Mouse (Mus musculus) stomach, embryonic 15.5 days (tissue): Measurements from ENCODE around the gene Zfp366. TPM values are rescaled to one million over a fixed set of nuclear protein-coding genes. Genes with fewer than 3 reads are reported as not detected.

Experiments used
- ATAC-seq: fragments of 200-750 bp; cut with Nextera tagmentation; 2 replicates; pipeline ENCODE4 v1.8.0; 2017; ENCODE audit warnings: low read depth, moderate number of reproducible peaks, moderate TSS enrichment; ENCODE audit not compliant: insufficient read depth, low FRiP score
- H3K27ac ChIP-seq: fragments of 300-500 bp; sonication (generic); 2 replicates; pipeline ENCODE4 v1.5.1; 2015; ENCODE audit warnings: mild to moderate bottlenecking, inconsistent platforms
- H3K27me3 ChIP-seq: fragments of 300-500 bp; sonication (generic); replicated peaks from 2 replicates; pipeline ENCODE4 v1.6.1; 2015; ENCODE audit warnings: inconsistent platforms
- H3K36me3 ChIP-seq: fragments of 300-500 bp; sonication (generic); 2 replicates; pipeline ENCODE4 v1.6.1; 2015; ENCODE audit warnings: inconsistent platforms
- H3K4me1 ChIP-seq: fragments of 300-500 bp; sonication (generic); 2 replicates; pipeline ENCODE4 v1.6.1; 2015; ENCODE audit warnings: inconsistent platforms
- H3K4me2 ChIP-seq: fragments of 300-500 bp; sonication (generic); 2 replicates; pipeline ENCODE4 v1.6.1; 2015; ENCODE audit warnings: mild to moderate bottlenecking, inconsistent platforms
- H3K4me3 ChIP-seq: fragments of 300-500 bp; sonication (generic); replicated peaks from 2 replicates; pipeline ENCODE4 v1.5.1; 2015; ENCODE audit warnings: inconsistent platforms
- H3K9ac ChIP-seq: fragments of 300-500 bp; sonication (generic); 2 replicates; pipeline ENCODE4 v1.6.1; 2015; ENCODE audit warnings: inconsistent platforms
- H3K9me3 ChIP-seq: fragments of 300-500 bp; sonication (generic); 2 replicates; pipeline ENCODE4 v1.6.1; 2016; ENCODE audit warnings: inconsistent platforms
- WGBS: fragments of 180-500 bp; shearing (Covaris S2); methylation state at CpG from one replicate; pipeline ENCODE4 v1.1.7; 2015; 5-methylcytosine and 5-hydroxymethylcytosine counted together
- polyA plus RNA-seq: library from polyadenylated mRNA; unstranded; fragments of >200 nt; fragmentation: Nextera tagmentation; extraction: Ambion mirVana; gene quantifications from 2 replicates; pipeline ENCODE4 v1.2.1, GENCODE M21; 2015

Gene Zfp366
- polyA plus RNA-seq, 1 experiment from 2014 or later = 0.57 TPM

DNA sequence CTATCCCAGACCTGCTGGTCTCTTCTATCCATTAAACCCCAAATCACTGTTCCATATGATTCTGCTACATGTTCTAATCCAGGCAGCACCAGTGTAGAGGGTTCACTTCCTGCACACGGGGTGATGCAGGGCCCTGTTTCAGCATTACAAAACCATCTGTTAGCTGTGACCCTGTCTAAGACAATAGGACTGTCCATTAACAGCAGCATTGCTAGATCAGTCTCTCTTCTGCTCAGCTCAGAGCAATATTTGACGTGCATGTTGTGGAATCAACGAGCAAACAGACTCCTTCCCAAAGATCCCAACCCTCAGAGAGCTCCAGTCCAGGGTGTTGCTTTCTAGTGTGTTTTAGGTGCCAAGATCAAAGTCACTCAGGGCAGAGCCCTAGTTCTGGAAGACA is 5.0 kb downstream of the Zfp366 start:
- Histone ChIP-seq H3K4me2 (no peak overlapping the region), H3K27me3 (no peaks in the 10 kb centered on the region), H3K4me3 (no peak overlapping the region), H3K27ac (no peak overlapping the region), H3K9me3 (no peaks in the 10 kb centered on the region), H3K4me1 (no peaks in the 10 kb centered on the region), H3K36me3 (no peaks in the 10 kb centered on the region), H3K9ac (no peak overlapping the region)
- ATAC-seq = no peak
- 66% methylated on average over 3 of the region's 3 CpGs for WGBS

DNA sequence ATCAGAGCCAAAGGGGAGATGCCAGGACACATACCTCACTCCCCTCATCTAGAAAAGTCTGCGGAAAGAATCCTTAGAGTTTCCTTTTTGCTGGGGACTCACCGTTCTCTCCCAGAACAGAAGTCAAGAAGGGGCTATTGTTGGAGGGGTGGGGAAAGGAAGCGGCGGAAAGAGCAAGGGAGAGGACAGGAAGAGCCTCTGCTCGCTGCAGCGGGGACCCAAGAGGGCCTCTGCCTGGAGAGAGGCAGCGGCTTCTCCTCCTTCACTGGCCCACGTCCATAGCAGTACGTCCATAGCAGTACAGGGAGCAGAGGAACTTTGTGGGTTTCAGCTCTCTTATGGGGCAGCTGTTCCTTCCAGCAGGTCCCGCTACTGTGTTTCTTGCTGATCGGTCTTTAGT is 5.8 kb downstream of the Zfp366 start:
- Histone ChIP-seq H3K4me3 (no peak overlapping the region), H3K4me1 (no peaks in the 10 kb centered on the region), H3K4me2 (no peak overlapping the region), H3K27ac (no peak overlapping the region), H3K36me3 (no peaks in the 10 kb centered on the region), H3K9ac (no peak overlapping the region), H3K9me3 (no peaks in the 10 kb centered on the region), H3K27me3 (no peaks in the 10 kb centered on the region)
- no peak for ATAC-seq
- WGBS = 59% methylated on average over 11 of the region's 11 CpGs

DNA sequence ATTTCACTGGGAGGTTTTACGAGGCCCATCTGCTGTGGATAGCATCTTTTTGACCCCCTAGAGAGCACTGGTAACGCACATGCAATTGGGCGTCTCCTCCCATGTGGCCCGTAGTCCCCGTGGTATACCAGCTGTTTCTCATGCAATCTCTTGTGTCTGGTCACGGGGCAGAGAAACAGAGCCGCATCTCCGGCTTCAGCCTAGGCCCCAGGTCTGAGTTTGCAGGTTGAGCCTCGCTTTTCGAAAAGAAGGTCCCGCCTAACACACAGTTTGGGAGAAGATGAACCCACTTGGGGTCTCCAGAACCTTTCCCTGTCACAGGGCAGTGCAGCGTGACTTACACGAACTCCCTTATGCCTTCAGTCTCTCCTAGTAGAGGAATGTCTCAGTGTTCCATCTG is 6.4 kb downstream of the Zfp366 start:
- no peaks in the 10 kb centered on the region for H3K9me3 ChIP-seq
- H3K9ac ChIP-seq = no peak overlapping the region
- ATAC-seq = no peak
- H3K4me1 ChIP-seq = no peaks in the 10 kb centered on the region
- WGBS = 85% methylated on average over 13 of the region's 13 CpGs
- no peaks in the 10 kb centered on the region for H3K27me3 ChIP-seq
- no peak overlapping the region for H3K4me3 ChIP-seq
- no peak overlapping the region for H3K4me2 ChIP-seq
- no peak overlapping the region for H3K27ac ChIP-seq
- H3K36me3 ChIP-seq = no peaks in the 10 kb centered on the region

DNA sequence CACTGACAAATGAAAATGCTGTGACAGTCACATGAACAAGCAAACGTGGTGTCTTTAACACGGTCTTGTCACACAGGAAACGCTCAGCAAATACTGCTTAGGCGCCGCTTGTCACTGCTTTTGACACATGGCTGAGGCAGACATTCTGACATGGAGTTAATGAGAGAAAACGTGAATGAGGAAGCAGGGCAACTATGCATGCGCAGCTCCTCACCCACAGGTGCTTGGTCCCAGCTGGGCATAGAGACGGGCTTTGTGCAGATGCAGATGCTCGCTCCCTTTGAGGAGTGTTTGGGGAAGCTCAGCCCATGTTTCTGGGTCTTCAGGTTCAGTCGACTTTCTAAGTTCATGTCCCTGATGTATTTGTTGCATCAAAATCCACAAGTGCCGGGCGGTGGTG is 11.7 kb downstream of the Zfp366 start:
- no peak overlapping the region for H3K9ac ChIP-seq
- no peaks in the 10 kb centered on the region for H3K9me3 ChIP-seq
- H3K4me2 ChIP-seq = no peak overlapping the region
- WGBS = 68% methylated on average over 12 of the region's 12 CpGs
- H3K27me3 ChIP-seq = no peaks in the 10 kb centered on the region
- H3K4me3 ChIP-seq = no peak overlapping the region
- H3K27ac ChIP-seq = no peak overlapping the region
- ATAC-seq = no peak
- no peaks in the 10 kb centered on the region for H3K36me3 ChIP-seq
- no peaks in the 10 kb centered on the region for H3K4me1 ChIP-seq

DNA sequence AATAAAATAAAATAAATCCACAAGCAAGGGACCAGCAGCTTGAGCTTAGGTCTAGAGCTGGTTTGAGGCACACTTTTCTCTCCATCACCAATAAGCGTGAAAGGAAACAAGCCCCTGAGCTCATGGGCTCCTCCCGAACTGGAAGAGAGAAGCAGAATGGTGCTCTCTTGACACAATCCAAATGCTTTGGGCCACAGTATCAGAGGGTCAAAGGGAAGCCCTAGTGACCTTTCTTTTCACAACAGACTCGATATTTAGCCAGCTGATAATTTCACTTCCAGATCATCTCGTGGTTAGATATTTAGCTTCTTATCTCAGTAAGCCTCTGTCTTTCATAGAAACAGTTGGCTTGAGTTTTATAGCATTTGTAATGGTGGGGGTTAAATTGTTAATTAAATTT is 12.2 kb downstream of the Zfp366 start:
- Histone ChIP-seq H3K9ac (no peak overlapping the region), H3K36me3 (no peaks in the 10 kb centered on the region), H3K27me3 (no peaks in the 10 kb centered on the region), H3K27ac (no peak overlapping the region), H3K9me3 (no peaks in the 10 kb centered on the region), H3K4me3 (no peak overlapping the region), H3K4me2 (no peak overlapping the region), H3K4me1 (no peaks in the 10 kb centered on the region)
- ATAC-seq = no peak
- 59% methylated on average over 4 of the region's 4 CpGs for WGBS

DNA sequence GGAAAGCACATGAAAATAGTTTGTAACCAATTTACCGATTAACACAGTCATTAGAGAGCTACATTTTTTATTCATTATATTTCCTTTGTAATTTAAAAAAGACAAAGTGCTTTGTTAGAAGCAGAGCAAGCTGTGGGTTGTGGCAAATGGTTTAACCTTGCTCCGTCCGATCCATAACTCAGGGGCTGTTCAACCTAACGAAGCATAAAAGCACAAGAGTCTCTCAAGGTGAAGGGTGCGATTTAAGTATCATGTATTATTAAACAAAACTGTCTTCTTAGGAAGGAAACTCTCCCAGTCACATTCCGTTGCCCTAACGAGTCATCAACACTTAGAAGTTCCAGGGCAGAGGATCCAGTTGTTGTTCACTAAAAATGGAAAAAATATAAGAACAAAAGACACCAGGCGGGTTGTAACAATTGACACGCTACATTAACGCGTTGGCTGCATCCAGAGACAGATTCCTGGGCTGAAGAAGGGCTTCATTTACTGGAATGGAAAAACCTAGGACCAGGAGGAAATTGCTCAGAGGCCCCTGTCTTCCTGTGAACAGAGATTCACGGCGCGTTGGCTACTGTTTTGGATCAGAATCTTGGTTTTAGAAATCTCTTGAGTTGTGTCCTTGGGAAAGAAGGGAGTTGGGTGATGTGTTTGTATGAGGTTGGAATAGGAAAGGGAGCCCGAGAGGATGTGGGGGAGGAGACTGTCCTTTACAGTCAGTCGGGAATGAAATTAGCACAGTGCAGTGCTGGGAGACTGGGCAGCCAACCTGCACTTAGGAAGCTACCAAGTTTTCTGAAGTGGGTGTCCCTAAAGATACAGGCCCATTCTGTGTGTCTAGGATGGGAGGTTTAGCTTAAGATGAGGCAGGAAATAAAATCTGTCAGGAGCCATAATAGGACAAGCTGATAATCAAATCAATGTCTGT is 17.3 kb downstream of the Zfp366 start:
- H3K4me3 ChIP-seq = no peak overlapping the region
- no peak overlapping the region; the same call in 1 of the 2 replicates for H3K27ac ChIP-seq
- WGBS = 73% methylated on average over 16 of the region's 16 CpGs
- ATAC-seq = no peak
- no peaks in the 10 kb centered on the region for H3K27me3 ChIP-seq
- H3K4me1 ChIP-seq = no peaks in the 10 kb centered on the region
- H3K9me3 ChIP-seq = no peaks in the 10 kb centered on the region
- no peak overlapping the region for H3K9ac ChIP-seq
- no peak overlapping the region for H3K4me2 ChIP-seq
- no peaks in the 10 kb centered on the region for H3K36me3 ChIP-seq

DNA sequence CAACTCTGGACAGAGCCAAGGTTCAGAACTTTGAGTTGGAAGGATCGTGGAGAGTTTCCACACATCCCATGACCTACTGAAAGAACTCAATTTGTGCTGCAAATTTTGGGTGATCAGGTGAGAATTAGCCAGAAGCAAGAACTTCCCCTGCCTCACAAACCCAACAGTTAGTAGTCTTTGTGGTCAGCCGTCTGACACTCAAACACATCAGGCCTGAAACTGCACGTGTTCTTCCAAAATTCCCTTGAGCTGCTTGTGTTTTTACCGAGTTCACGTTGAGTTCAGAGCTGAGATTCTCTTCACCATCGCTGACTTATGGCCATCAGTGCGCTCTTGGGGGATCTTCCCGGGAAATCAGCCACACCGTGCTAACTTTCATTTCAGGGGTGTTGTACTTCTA is 22.6 kb downstream of the Zfp366 start:
- Histone ChIP-seq H3K4me2 (no peak overlapping the region), H3K4me3 (no peak overlapping the region), H3K27me3 (no peaks in the 10 kb centered on the region), H3K27ac (no peak overlapping the region), H3K4me1 (no peaks in the 10 kb centered on the region), H3K9ac (no peak overlapping the region), H3K36me3 (no peaks in the 10 kb centered on the region), H3K9me3 (no peaks in the 10 kb centered on the region)
- no peak for ATAC-seq
- 89% methylated on average over 9 of the region's 9 CpGs for WGBS

DNA sequence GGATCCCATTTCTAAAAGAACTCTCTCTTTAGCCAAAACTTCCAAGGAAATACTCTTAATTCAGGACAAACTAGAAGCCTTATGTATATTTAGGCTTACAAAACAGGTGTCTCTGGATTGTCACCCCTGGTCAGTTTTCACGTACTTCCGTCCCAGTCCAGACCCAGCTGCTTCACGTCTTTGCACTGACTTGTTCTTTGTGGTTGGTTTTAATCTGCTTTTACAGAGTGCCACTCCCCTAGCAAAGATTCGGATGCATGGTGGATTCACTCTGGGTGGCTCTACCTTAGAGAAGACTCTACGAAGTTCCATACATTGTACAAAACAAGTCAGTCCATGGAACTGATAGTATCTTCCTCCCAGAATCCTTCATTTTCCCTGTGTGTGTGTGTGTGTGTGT is 25.2 kb downstream of the Zfp366 start:
- H3K9me3 ChIP-seq = no peaks in the 10 kb centered on the region
- H3K27ac ChIP-seq = no peak overlapping the region
- 80% methylated on average over 5 of the region's 5 CpGs for WGBS
- no peaks in the 10 kb centered on the region for H3K27me3 ChIP-seq
- H3K4me3 ChIP-seq = no peak overlapping the region
- no peak overlapping the region for H3K4me2 ChIP-seq
- H3K36me3 ChIP-seq = no peaks in the 10 kb centered on the region
- no peaks in the 10 kb centered on the region for H3K4me1 ChIP-seq
- ATAC-seq = no peak
- no peak overlapping the region for H3K9ac ChIP-seq

DNA sequence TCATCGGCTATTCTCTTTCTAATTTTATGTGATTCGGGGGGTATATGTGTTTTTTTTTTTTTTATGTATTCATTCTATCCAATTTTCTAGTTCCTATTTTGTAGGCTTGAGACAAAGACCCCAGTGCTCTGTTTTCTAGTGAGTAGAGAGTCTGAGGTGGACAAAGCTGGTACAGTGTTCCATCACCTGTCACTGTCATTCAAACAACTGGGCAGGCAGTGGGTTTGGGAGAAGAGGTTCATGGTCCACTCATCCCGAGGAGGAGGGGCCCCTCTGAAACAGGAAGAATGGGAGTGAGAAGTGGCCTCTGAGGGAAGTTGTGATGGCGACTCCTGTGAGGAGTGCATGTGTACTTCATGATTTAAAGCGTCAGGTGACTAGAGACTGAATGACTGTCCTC is 26.2 kb downstream of the Zfp366 start:
- no peak overlapping the region for H3K4me2 ChIP-seq
- no peaks in the 10 kb centered on the region for H3K4me1 ChIP-seq
- no peaks in the 10 kb centered on the region for H3K27me3 ChIP-seq
- no peak overlapping the region for H3K4me3 ChIP-seq
- no peaks in the 10 kb centered on the region for H3K36me3 ChIP-seq
- H3K9me3 ChIP-seq = no peaks in the 10 kb centered on the region
- WGBS = 47% methylated on average over 5 of the region's 5 CpGs
- H3K27ac ChIP-seq = no peak overlapping the region
- H3K9ac ChIP-seq = no peak overlapping the region
- no peak for ATAC-seq

DNA sequence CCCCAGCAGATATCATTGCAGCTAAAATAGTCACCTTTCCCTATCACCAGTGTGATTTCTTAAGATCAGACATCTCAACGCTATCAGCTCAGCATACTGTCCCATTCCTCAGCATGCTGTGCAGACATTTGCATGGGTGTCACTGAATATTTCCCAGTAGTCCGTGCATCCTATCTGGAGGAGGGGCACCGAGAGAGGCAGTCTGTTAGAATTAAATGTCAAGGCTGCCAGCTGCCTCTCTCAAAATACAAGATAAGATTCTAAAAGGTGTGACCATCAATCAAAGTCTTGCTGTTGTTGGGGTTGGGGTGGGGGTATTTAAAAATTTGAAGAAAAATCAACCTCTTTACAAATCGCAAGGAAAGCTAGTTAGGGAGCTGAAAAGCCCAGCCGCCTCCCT is 28.4 kb downstream of the Zfp366 start:
- Histone ChIP-seq H3K4me1 (no peaks in the 10 kb centered on the region), H3K27ac (no peak overlapping the region), H3K9ac (no peak overlapping the region), H3K9me3 (no peaks in the 10 kb centered on the region), H3K4me2 (no peak overlapping the region), H3K27me3 (no peaks in the 10 kb centered on the region), H3K36me3 (no peaks in the 10 kb centered on the region), H3K4me3 (no peak overlapping the region)
- no peak for ATAC-seq
- 62% methylated on average over 5 of the region's 5 CpGs for WGBS

DNA sequence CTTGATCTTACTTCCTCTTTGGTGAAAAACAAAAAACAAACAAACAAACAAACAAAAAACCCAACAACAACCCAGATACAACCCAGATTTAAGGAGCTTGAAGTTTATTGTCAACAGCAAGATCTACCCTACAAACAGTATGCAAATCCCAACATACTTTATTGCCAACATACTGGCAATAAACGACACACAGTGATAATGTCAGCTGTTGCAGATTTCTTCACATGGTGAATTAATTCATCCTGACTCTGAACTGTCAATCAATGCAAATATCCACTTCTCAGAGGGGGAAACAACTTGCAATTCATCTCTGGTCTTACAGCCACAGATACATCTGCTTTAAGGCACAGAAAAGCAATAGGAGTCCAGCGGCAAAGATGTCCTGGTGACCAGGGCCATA is 31.4 kb downstream of the Zfp366 start:
- H3K27me3 ChIP-seq = no peaks in the 10 kb centered on the region
- ATAC-seq = no peak
- no peak overlapping the region for H3K27ac ChIP-seq
- no peaks in the 10 kb centered on the region for H3K9me3 ChIP-seq
- H3K36me3 ChIP-seq = no peaks in the 10 kb centered on the region
- no peak overlapping the region for H3K4me3 ChIP-seq
- H3K9ac ChIP-seq = no peak overlapping the region
- H3K4me1 ChIP-seq = no peaks in the 10 kb centered on the region
- 88% methylated on average over 2 of the region's 2 CpGs for WGBS
- no peak overlapping the region for H3K4me2 ChIP-seq

DNA sequence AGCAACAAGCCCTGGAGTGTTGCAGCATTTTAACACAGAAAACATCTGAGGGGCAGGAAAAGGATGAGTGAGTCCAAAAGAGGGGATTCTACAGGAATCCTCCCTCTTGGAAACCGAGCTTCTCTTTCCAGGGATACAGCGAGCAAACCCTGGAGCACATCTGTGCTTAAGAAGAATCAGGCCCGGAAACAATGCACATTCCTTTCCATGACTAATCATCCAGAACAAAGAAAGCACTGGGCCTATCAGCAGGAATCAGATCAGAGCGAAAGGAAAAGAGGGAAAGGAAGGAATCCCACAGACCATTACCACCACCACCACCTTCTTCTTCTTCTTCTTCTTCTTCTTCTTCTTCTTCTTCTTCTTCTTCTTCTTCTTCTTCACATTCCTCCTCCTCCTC is 33.4 kb downstream of the Zfp366 start:
- ATAC-seq = no peak
- no peaks in the 10 kb centered on the region for H3K27me3 ChIP-seq
- no peak overlapping the region for H3K4me3 ChIP-seq
- WGBS = 47% methylated on average over 4 of the region's 4 CpGs
- 0 out of 2 replicates have a peak overlapping the region, but pooled peaks have one; percentile 7 for H3K27ac ChIP-seq
- no peak overlapping the region for H3K9ac ChIP-seq
- no peaks in the 10 kb centered on the region for H3K36me3 ChIP-seq
- H3K4me1 ChIP-seq = no peaks in the 10 kb centered on the region
- H3K4me2 ChIP-seq = no peak overlapping the region
- no peaks in the 10 kb centered on the region for H3K9me3 ChIP-seq

DNA sequence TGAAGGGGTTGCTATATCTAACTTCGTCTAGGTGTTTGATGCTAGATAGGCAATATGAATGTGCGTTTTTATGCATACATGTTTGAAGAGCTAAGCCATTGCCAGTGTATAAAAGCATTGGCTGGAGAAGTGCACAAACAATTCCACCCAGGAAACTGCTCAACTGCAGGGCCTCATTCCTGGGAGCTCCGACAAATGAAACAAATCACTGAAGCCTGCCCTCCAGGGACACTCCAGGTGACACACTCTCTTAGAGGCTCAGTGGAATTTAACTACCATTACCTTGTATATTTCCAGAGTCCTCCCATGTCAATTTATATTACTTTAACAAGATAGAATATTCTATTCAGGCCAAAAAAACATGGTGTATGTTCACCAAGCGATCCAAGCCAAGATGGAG is 35.0 kb downstream of the Zfp366 start:
- H3K27me3 ChIP-seq = no peaks in the 10 kb centered on the region
- H3K36me3 ChIP-seq = no peaks in the 10 kb centered on the region
- no peak overlapping the region for H3K4me3 ChIP-seq
- H3K9me3 ChIP-seq = no peaks in the 10 kb centered on the region
- no peaks in the 10 kb centered on the region for H3K4me1 ChIP-seq
- 82% methylated on average over 4 of the region's 4 CpGs for WGBS
- no peak overlapping the region for H3K9ac ChIP-seq
- H3K4me2 ChIP-seq = no peak overlapping the region
- ATAC-seq = no peak
- H3K27ac ChIP-seq = no peak overlapping the region
